Mouse (Mus musculus): Measurements from ENCODE around the gene Nsun2. TPM values are rescaled to one million over a fixed set of nuclear protein-coding genes. Genes with fewer than 3 reads are reported as not detected.

The Nsun2 gene
- polyA plus RNA-seq, 1 experiment from 2014 or later, result 149 TPM

DNA sequence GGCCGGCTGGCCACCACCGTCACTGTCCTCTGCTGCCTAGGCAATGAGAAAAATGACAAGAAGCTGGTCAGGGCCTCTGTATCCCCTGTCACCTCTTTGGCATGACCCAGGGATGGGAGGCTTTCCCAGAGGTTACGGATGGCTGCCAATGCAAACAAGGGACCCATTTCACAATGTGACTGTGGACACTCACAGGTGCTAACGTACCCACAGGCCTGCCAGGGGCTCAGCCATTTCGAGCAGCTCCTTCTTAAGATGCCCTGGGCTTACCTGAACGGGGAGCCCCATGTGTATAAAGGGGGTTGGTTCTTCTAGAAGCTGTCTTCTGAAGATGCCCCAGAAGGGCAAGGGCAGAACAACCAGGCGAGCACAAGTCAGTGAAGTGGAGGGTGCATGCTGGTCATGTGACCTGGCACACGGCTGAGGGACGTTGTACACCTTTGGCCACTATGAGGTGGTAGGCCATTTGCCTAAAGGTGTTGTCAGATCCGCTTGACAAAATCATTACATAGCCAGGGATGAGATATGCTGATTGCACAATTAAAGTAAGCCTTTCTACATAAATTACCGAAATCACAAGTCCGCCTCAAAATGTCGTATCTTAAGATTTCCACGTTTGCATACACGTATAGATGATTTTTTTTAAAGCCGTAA lies 43.8 kb downstream of the Nsun2 start:
- no peak overlapping the region for H3K4me2 ChIP-seq (ENCODE audit: low read depth, severe bottlenecking)
- no peaks in the 10 kb centered on the region for H3K27me3 ChIP-seq (ENCODE audit: control insufficient read depth, insufficient read depth, low read length)
- H3K4me1 ChIP-seq (ENCODE audit: control insufficient read depth, insufficient read depth, low read length), result no peaks in the 10 kb centered on the region
- ATAC-seq (ENCODE audit: insufficient number of reproducible peaks, low FRiP score, low TSS enrichment, low read depth), result no peak
- no peak overlapping the region for H3K9ac ChIP-seq (ENCODE audit: low read length)
- 89% methylated on average over 16 of the region's 16 CpGs for WGBS
- H3K36me3 ChIP-seq (ENCODE audit: control insufficient read depth, insufficient read depth, low read length), result no peaks in the 10 kb centered on the region
- no peak overlapping the region for H3K27ac ChIP-seq (replicated peaks; ENCODE audit: low read depth, low read length)
- DNase-seq (ENCODE audit: low spot score), result no peak
- H3K4me3 ChIP-seq (ENCODE audit: low read depth, low read length), result no peak overlapping the region
- no peaks in the 10 kb centered on the region for H3K9me3 ChIP-seq (ENCODE audit: control insufficient read depth, low read length)

DNA sequence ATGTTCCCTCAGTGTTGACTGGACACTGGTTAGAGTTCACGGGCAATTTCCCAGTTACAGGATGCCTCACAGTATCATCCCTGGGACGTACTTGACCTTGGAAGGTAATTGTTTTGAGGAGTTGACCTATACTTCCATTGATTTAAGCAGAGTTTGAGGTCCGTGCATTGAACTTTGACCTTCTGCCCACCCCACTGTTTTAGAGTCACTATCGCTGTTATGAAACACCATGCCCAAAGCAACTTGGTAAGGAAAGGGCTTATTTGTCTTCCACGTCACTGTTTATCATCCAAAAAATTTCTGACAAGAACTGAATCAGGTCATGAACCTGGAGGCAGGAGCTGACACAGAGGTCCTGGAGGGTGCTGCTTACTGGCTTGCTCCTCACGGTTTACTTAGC lies 48.9 kb downstream of the Nsun2 start:
- Histone ChIP-seq H3K27ac (replicated peaks; ENCODE audit: low read depth, low read length) (no peak overlapping the region), H3K4me2 (ENCODE audit: low read depth, severe bottlenecking) (no peak overlapping the region), H3K9me3 (ENCODE audit: control insufficient read depth, low read length) (no peaks in the 10 kb centered on the region), H3K9ac (ENCODE audit: low read length) (no peak overlapping the region), H3K4me3 (ENCODE audit: low read depth, low read length) (no peak overlapping the region), H3K27me3 (ENCODE audit: control insufficient read depth, insufficient read depth, low read length) (no peaks in the 10 kb centered on the region), H3K4me1 (ENCODE audit: control insufficient read depth, insufficient read depth, low read length) (no peaks in the 10 kb centered on the region), H3K36me3 (ENCODE audit: control insufficient read depth, insufficient read depth, low read length) (no peaks in the 10 kb centered on the region)
- no peak for ATAC-seq (ENCODE audit: insufficient number of reproducible peaks, low FRiP score, low TSS enrichment, low read depth)
- WGBS, result 86% methylated on average over 6 of the region's 6 CpGs
- DNase-seq (ENCODE audit: low spot score), result no peak

GRCm38 (mm10) chr13:69583591-69583990 lies 50.0 kb downstream of the Nsun2 start:
- Histone ChIP-seq H3K27me3 (ENCODE audit: control insufficient read depth, insufficient read depth, low read length) (no peaks in the 10 kb centered on the region), H3K9ac (ENCODE audit: low read length) (no peak overlapping the region), H3K4me3 (ENCODE audit: low read depth, low read length) (no peak overlapping the region), H3K4me2 (ENCODE audit: low read depth, severe bottlenecking) (no peak overlapping the region), H3K9me3 (ENCODE audit: control insufficient read depth, low read length) (no peaks in the 10 kb centered on the region), H3K36me3 (ENCODE audit: control insufficient read depth, insufficient read depth, low read length) (no peaks in the 10 kb centered on the region), H3K4me1 (ENCODE audit: control insufficient read depth, insufficient read depth, low read length) (no peaks in the 10 kb centered on the region), H3K27ac (replicated peaks; ENCODE audit: low read depth, low read length) (no peak overlapping the region)
- DNase-seq (ENCODE audit: low spot score) (no peak), ATAC-seq (ENCODE audit: insufficient number of reproducible peaks, low FRiP score, low TSS enrichment, low read depth) (no peak)
- 88% methylated on average over 6 of the region's 6 CpGs for WGBS

DNA sequence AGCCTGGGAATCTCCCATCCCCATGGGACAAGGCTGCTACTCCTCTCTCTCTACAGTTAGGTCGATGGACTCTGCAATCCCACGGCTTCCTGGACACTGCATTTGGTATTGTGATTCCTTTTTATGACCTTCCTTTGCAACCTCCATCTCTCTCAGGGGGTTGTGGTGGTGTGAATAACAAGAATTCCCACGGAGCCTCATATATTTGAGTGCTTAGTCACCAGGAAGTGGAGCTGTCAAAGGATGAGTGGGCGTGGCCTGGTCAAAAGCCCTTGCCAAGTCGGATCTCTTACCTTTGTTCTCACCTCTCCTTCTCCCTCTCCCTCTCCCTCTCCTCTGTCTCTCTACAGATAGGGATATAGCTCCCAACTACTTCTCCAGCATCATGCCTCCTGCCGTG lies 52.3 kb downstream of the Nsun2 start:
- no peaks in the 10 kb centered on the region for H3K9me3 ChIP-seq (ENCODE audit: control insufficient read depth, low read length)
- no peak for DNase-seq (ENCODE audit: low spot score)
- no peaks in the 10 kb centered on the region for H3K36me3 ChIP-seq (ENCODE audit: control insufficient read depth, insufficient read depth, low read length)
- no peaks in the 10 kb centered on the region for H3K4me1 ChIP-seq (ENCODE audit: control insufficient read depth, insufficient read depth, low read length)
- H3K9ac ChIP-seq (ENCODE audit: low read length), result no peak overlapping the region
- 54% methylated on average over 6 of the region's 6 CpGs for WGBS
- no peak for ATAC-seq (ENCODE audit: insufficient number of reproducible peaks, low FRiP score, low TSS enrichment, low read depth)
- no peak overlapping the region for H3K27ac ChIP-seq (replicated peaks; ENCODE audit: low read depth, low read length)
- H3K27me3 ChIP-seq (ENCODE audit: control insufficient read depth, insufficient read depth, low read length), result no peaks in the 10 kb centered on the region
- H3K4me2 ChIP-seq (ENCODE audit: low read depth, severe bottlenecking), result no peak overlapping the region
- H3K4me3 ChIP-seq (ENCODE audit: low read depth, low read length), result no peak overlapping the region

DNA sequence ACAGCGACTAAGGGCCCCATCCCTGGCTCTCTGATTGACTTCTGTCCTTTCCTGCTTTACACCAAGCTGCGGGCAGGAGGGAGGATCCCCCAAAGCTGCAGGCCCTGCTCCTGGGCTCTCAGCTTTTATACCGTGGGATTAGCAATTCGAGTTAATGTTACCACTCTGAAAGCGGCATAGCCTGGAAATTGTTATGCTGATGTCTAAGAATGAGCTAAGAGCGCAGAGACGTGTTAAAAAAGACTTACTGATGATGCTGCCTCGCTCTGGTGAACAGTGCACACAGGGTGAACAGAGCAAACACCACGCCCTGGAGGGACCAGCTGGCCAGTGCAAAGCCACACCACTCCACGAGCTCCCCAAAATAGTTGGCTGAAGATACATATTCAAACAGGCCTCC lies 52.8 kb downstream of the Nsun2 start:
- no peak overlapping the region for H3K27ac ChIP-seq (replicated peaks; ENCODE audit: low read depth, low read length)

GRCm38 (mm10) chr13:69587849-69588248 lies 54.3 kb downstream of the Nsun2 start:
- WGBS, result 76% methylated on average over 3 of the region's 3 CpGs
- no peak overlapping the region for H3K27ac ChIP-seq (replicated peaks; ENCODE audit: low read depth, low read length)
- no peak overlapping the region for H3K4me2 ChIP-seq (ENCODE audit: low read depth, severe bottlenecking)
- no peak overlapping the region for H3K9ac ChIP-seq (ENCODE audit: low read length)
- DNase-seq (ENCODE audit: low spot score) (no peak), ATAC-seq (ENCODE audit: insufficient number of reproducible peaks, low FRiP score, low TSS enrichment, low read depth) (no peak)
- H3K36me3 ChIP-seq (ENCODE audit: control insufficient read depth, insufficient read depth, low read length), result no peaks in the 10 kb centered on the region
- H3K27me3 ChIP-seq (ENCODE audit: control insufficient read depth, insufficient read depth, low read length), result no peaks in the 10 kb centered on the region
- no peaks in the 10 kb centered on the region for H3K4me1 ChIP-seq (ENCODE audit: control insufficient read depth, insufficient read depth, low read length)
- H3K9me3 ChIP-seq (ENCODE audit: control insufficient read depth, low read length), result no peaks in the 10 kb centered on the region
- no peak overlapping the region for H3K4me3 ChIP-seq (ENCODE audit: low read depth, low read length)

More for the DNA sequence above, 52.8 kb downstream of the Nsun2 start:
- Histone ChIP-seq H3K9me3 (ENCODE audit: control insufficient read depth, low read length) (no peaks in the 10 kb centered on the region), H3K36me3 (ENCODE audit: control insufficient read depth, insufficient read depth, low read length) (no peaks in the 10 kb centered on the region), H3K4me2 (ENCODE audit: low read depth, severe bottlenecking) (no peak overlapping the region), H3K4me1 (ENCODE audit: control insufficient read depth, insufficient read depth, low read length) (no peaks in the 10 kb centered on the region), H3K9ac (ENCODE audit: low read length) (no peak overlapping the region), H3K4me3 (ENCODE audit: low read depth, low read length) (no peak overlapping the region), H3K27me3 (ENCODE audit: control insufficient read depth, insufficient read depth, low read length) (no peaks in the 10 kb centered on the region)
- ATAC-seq (ENCODE audit: insufficient number of reproducible peaks, low FRiP score, low TSS enrichment, low read depth) (no peak), DNase-seq (ENCODE audit: low spot score) (no peak)
- WGBS, result 66% methylated on average over 10 of the region's 10 CpGs

GRCm38 (mm10) chr13:69588263-69588662 lies 54.7 kb downstream of the Nsun2 start:
- no peak for ATAC-seq (ENCODE audit: insufficient number of reproducible peaks, low FRiP score, low TSS enrichment, low read depth)
- Histone ChIP-seq H3K27me3 (ENCODE audit: control insufficient read depth, insufficient read depth, low read length) (no peaks in the 10 kb centered on the region), H3K4me1 (ENCODE audit: control insufficient read depth, insufficient read depth, low read length) (no peaks in the 10 kb centered on the region), H3K9me3 (ENCODE audit: control insufficient read depth, low read length) (no peaks in the 10 kb centered on the region), H3K4me3 (ENCODE audit: low read depth, low read length) (no peak overlapping the region), H3K9ac (ENCODE audit: low read length) (no peak overlapping the region), H3K36me3 (ENCODE audit: control insufficient read depth, insufficient read depth, low read length) (no peaks in the 10 kb centered on the region), H3K27ac (replicated peaks; ENCODE audit: low read depth, low read length) (no peak overlapping the region), H3K4me2 (ENCODE audit: low read depth, severe bottlenecking) (no peak overlapping the region)
- WGBS, result 69% methylated on average over 6 of the region's 6 CpGs
- DNase-seq (ENCODE audit: low spot score), result no peak

GRCm38 (mm10) chr13:69591338-69591737 lies 57.8 kb downstream of the Nsun2 start:
- no peaks in the 10 kb centered on the region for H3K4me1 ChIP-seq (ENCODE audit: control insufficient read depth, insufficient read depth, low read length)
- DNase-seq (ENCODE audit: low spot score) (no peak), ATAC-seq (ENCODE audit: insufficient number of reproducible peaks, low FRiP score, low TSS enrichment, low read depth) (no peak)
- H3K4me2 ChIP-seq (ENCODE audit: low read depth, severe bottlenecking), result no peak overlapping the region
- H3K4me3 ChIP-seq (ENCODE audit: low read depth, low read length), result no peak overlapping the region
- no peak overlapping the region for H3K9ac ChIP-seq (ENCODE audit: low read length)
- H3K27me3 ChIP-seq (ENCODE audit: control insufficient read depth, insufficient read depth, low read length), result no peaks in the 10 kb centered on the region
- 95% methylated on average over 5 of the region's 5 CpGs for WGBS
- H3K27ac ChIP-seq (replicated peaks; ENCODE audit: low read depth, low read length), result no peak overlapping the region
- no peaks in the 10 kb centered on the region for H3K9me3 ChIP-seq (ENCODE audit: control insufficient read depth, low read length)
- H3K36me3 ChIP-seq (ENCODE audit: control insufficient read depth, insufficient read depth, low read length), result no peaks in the 10 kb centered on the region

- no peak overlapping the region for H3K9ac ChIP-seq (ENCODE audit: low read length)
- H3K4me1 ChIP-seq (ENCODE audit: control insufficient read depth, insufficient read depth, low read length), result no peaks in the 10 kb centered on the region
- no peak overlapping the region for H3K27ac ChIP-seq (replicated peaks; ENCODE audit: low read depth, low read length)
- 79% methylated on average over 8 of the region's 8 CpGs for WGBS
- no peak for DNase-seq (ENCODE audit: low spot score)
- no peak overlapping the region for H3K4me3 ChIP-seq (ENCODE audit: low read depth, low read length)
- H3K9me3 ChIP-seq (ENCODE audit: control insufficient read depth, low read length), result no peaks in the 10 kb centered on the region
- no peaks in the 10 kb centered on the region for H3K27me3 ChIP-seq (ENCODE audit: control insufficient read depth, insufficient read depth, low read length)
- H3K36me3 ChIP-seq (ENCODE audit: control insufficient read depth, insufficient read depth, low read length), result no peaks in the 10 kb centered on the region
- ATAC-seq (ENCODE audit: insufficient number of reproducible peaks, low FRiP score, low TSS enrichment, low read depth), result no peak
- H3K4me2 ChIP-seq (ENCODE audit: low read depth, severe bottlenecking), result no peak overlapping the region
Observed at GRCm38 (mm10) chr13:69592226-69592625, 58.7 kb downstream of the Nsun2 start.
